Mouse (Mus musculus) cortical plate, adult 2 months (tissue): ENCODE data around the gene Chmp1a. TPM values are rescaled to one million over a fixed set of nuclear protein-coding genes. Genes with fewer than 3 reads are reported as not detected.

Source experiments
- H3K27ac ChIP-seq: fragments of 200-500 bp; 2 replicates; pipeline ENCODE4 v1.5.1; 2012; ENCODE audit warnings: low read length, control low read depth, inconsistent platforms; ENCODE audit not compliant: insufficient read depth
- H3K4me1 ChIP-seq: fragments of 200-500 bp; 2 replicates; pipeline ENCODE4 v1.6.1; 2011; ENCODE audit warnings: low read length; ENCODE audit not compliant: control insufficient read depth, insufficient read depth
- H3K4me3 ChIP-seq: fragments of 200-500 bp; 2 replicates; pipeline ENCODE4 v1.5.1; 2011; ENCODE audit warnings: mild to moderate bottlenecking, low read length, control low read depth; ENCODE audit not compliant: insufficient read depth
- CTCF ChIP-seq: fragments of 200-500 bp; IDR thresholded peaks from 2 replicates; pipeline ENCODE4 v1.5.1; 2011; ENCODE audit warnings: mild to moderate bottlenecking, control low read depth, low read length; ENCODE audit not compliant: insufficient read depth; ENCODE audit errors: extremely low read depth
- POLR2A ChIP-seq: fragments of 200-500 bp; IDR thresholded peaks from 2 replicates; pipeline ENCODE4 v1.6.1; 2011; ENCODE audit warnings: mild to moderate bottlenecking, low read length, control low read depth; ENCODE audit not compliant: insufficient read depth; ENCODE audit errors: extremely low read depth
- polyA plus RNA-seq: library from polyadenylated mRNA; depleted of rRNA; stranded (reverse); fragments of >200 nt; gene quantifications from 2 replicates; pipeline ENCODE4 v1.2.3, GENCODE M21; 2012; rRNA removed

Gene Chmp1a
- polyA plus RNA-seq, 1 experiment: 126 TPM

DNA sequence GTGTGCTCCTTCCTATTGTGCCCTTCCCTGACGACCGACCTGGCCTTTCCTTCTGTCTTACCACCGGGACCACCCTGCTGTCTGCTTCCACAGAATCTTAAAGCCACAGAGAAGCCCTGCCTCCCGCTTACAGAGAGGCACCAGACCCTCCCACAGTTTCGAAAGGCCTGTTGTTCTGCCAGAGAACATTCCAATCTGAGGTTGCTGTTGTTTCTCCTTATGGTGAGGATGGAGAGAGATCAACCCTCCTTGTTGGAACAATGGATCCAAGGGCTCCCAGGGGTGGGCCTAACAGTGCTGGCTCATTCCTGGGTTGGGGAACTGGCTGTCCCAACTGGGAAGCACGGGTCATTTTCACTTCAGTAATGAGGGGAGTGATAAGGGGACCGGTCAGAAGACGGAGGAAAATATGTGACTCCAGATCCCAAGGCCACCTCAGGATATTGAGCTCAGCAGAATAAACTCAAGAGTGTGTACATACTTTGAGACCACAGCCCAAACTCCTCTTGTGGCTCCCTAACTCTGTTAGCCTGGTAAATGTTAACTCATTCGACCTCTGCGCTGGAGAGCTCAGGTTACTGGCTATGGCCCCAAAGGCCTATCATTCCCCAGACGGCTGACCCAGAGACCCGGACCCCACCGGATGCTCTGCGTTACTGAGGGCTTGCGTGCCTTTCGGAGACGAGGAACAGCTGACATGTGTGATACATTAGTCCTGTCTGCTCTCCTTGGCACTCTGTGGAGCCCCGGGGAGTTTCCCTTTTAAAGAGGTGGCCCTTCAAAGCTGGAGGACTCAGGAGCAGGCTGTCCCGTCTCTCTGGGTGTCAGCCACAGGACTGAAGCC, 26.8 kb downstream of the Chmp1a start, which contains the start of gene Dpep1:
Gene Dpep1, plus strand, starts transcription at position 677 of the 844 bp plus-strand sequence.
- no peak for TF ChIP-seq POLR2A
- Histone ChIP-seq H3K4me1 (peaks cover 3% of the 10 kb centered on the region), H3K4me3 (no peak within 1 kb of the TSS), H3K27ac (no peak within 1 kb of the TSS)

DNA sequence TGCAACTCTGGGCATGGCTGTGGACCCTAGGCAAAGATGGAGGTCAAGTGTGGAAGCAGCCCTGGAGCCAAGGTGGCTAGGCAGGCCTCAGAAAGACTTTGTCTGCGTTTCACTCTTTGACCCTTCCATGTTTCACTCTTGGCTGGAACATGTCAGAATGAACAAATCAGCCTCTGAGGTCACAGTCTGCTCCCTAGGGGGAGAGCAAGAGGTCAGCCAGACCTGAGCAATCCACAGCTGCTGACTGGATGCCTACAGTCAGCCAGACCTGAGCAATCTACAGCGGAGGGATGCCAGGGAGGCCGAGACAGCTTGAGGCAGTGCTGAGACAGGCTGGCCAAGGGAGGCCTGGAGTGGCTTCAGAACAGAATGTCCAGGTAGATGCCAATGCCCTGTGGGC, 31.2 kb downstream of the Chmp1a start:
- no peak for TF ChIP-seq CTCF
- TF ChIP-seq POLR2A: no peak
- Histone ChIP-seq H3K4me1 (no peaks in the 10 kb centered on the region), H3K27ac (no peak overlapping the region), H3K4me3 (no peak overlapping the region)

DNA sequence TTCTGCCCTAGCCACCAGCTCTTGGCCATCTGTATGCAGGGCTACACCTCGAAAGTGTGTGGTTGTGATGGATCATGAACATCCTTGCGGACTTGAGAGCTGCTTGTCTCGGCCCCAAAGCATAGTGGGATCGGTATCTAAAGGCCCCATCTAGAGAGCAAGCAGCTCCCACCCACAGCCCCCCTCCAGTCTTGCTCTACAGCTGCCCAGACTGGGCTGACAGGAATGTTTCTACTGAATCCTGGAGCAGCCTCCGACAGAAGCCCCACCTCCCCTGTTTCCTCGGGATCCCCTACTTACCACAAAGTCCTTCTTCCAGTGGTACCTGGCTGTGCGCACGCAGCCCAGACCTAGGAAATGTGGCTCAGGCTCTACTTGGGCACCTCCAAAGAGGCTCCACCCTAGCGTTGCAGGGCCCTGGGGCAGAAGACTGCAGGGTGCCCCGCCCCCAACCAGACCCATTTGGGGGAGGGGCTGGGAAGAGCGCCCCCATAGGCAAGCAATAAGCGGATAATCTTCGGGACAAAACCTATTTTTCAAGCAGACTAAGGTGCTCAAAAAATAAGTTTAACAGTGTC, 54.6 kb downstream of the Chmp1a start, which contains the start of gene Sult5a1:
Gene Sult5a1, minus strand, starts transcription at position 428 of the 578 bp plus-strand sequence.
- Histone ChIP-seq H3K4me3 (no peak within 1 kb of the TSS), H3K4me1 (no peaks in the 10 kb centered on the region), H3K27ac (no peak within 1 kb of the TSS)
- TF ChIP-seq POLR2A: no peak
- TF ChIP-seq CTCF: no peak

DNA sequence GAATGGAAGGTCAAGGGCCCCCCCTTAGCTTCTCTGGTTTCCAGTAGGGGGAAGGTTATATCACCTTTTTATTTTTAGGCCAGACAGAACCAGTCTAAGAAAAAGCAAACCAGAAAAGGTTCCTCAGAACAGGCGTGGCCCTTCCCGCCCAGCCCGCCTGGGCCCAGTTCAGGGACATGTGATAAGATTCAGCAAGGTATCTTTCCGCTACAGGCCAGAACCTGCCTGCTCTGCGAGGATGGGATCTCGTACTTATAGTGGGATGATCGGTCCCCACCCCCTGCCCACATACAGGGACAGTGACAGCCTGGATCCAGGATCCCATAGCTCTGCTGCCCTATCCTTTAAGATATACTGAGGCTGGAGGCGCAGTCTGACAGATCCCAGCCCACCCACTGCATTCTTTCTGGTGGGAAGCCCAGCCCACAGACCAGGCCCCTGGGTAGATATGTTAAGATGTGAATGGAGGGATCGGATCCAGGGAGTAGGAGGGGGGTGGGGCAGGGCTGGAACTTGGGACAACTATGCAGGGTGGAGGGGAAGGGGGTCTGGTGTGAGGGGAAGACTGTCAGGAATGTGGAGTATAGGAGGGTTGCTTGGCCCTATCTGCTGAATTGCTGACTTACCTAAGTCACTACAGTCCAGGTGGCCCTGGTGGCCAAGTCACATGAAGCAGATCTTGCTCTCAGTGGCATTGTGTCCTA, 56.3 kb downstream of the Chmp1a start:
- no peaks in the 10 kb centered on the region for H3K4me1 ChIP-seq
- H3K27ac ChIP-seq: no peak overlapping the region
- TF ChIP-seq CTCF (no peak), POLR2A (no peak)
- H3K4me3 ChIP-seq: no peak overlapping the region

DNA sequence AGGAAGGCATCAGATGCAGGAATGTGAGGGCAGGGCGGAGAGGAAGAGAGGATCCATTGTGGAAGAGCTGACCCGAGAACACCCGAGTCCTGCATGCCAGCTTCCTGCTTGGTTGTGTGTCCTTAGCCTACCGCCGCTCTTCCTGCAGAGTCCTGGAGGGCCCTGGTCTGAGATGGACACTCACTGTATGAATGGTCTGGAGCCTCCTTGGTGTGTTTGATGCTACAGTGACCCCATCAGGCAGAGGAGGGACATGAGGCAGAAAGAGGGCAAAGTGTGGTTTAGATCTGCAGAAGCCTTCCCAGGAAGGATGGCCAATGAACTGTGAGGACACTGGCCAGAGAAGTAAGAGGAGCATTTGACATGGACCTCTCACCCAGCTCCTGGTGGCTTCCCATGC, 57.4 kb downstream of the Chmp1a start:
- Histone ChIP-seq H3K4me1 (no peaks in the 10 kb centered on the region), H3K4me3 (no peak overlapping the region), H3K27ac (no peak overlapping the region)
- TF ChIP-seq POLR2A (no peak), CTCF (peak; percentile 49)

Other genes starting within 250 kb of the Chmp1a start
- gene Ankrd11, start 170.5 kb downstream of the Chmp1a start, polyA plus RNA-seq: 99.7 and 106 TPM in 2 replicates
- gene Spg7, start 149.8 kb downstream of the Chmp1a start, polyA plus RNA-seq: 76.9 and 93.5 TPM in 2 replicates
- 1,008 and 1,076 TPM in 2 replicates for gene Rpl13, start 110.4 kb downstream of the Chmp1a start, polyA plus RNA-seq
- 72.5 and 108 TPM in 2 replicates for gene Cpne7, start 95.4 kb downstream of the Chmp1a start, polyA plus RNA-seq
- 0.10 and 0.87 TPM in 2 replicates for gene Sult5a1, start 54.4 kb downstream of the Chmp1a start, polyA plus RNA-seq
- not detected in 2 replicates for gene Dpep1, start 26.5 kb downstream of the Chmp1a start, polyA plus RNA-seq
- 8.4 and 9.7 TPM in 2 replicates for gene Spata33, start 69 bp upstream of the Chmp1a start, polyA plus RNA-seq
- 165 and 187 TPM in 2 replicates for gene Cdk10, start 12.1 kb upstream of the Chmp1a start, polyA plus RNA-seq
- gene Spata2l, start 23.5 kb upstream of the Chmp1a start, polyA plus RNA-seq: 59.6 and 69.8 TPM in 2 replicates
- gene Zfp276, start 41.4 kb upstream of the Chmp1a start, polyA plus RNA-seq: 28.4 and 30.9 TPM in 2 replicates
- 111 and 112 TPM in 2 replicates for gene Vps9d1, start 41.6 kb upstream of the Chmp1a start, polyA plus RNA-seq
- gene Fanca, start 105.8 kb upstream of the Chmp1a start, polyA plus RNA-seq: 3.9 and 4.8 TPM in 2 replicates
- 18.2 and 18.9 TPM in 2 replicates for gene Spire2, start 120.0 kb upstream of the Chmp1a start, polyA plus RNA-seq
- gene Tcf25, start 161.0 kb upstream of the Chmp1a start, polyA plus RNA-seq: 659 and 685 TPM in 2 replicates
- 0.02 and 0.06 TPM in 2 replicates for gene Mc1r, start 194.3 kb upstream of the Chmp1a start, polyA plus RNA-seq
- 491 and 518 TPM in 2 replicates for gene Tubb3, start 198.7 kb upstream of the Chmp1a start, polyA plus RNA-seq
- gene Def8, start 210.8 kb upstream of the Chmp1a start, polyA plus RNA-seq: 42.8 and 43.2 TPM in 2 replicates